Mouse (Mus musculus) T-cell, adult 2 months (primary cell): ENCODE measurements around the gene Cds1.

ENCODE experiments used
- DNase-seq: peaks from one replicate; pipeline ENCODE4 v3.0.0; 2022; ENCODE audit warnings: low spot score

The Cds1 gene

GRCm38 (mm10) chr5:101764554-101765347 is at the start of gene Cds1:
TSS of gene Cds1 (plus strand) at chr5:101765130.
- no peak for DNase-seq

GRCm38 (mm10) chr5:101724216-101724615 is 40.7 kb upstream of the Cds1 start:
- no peak for DNase-seq

DNA sequence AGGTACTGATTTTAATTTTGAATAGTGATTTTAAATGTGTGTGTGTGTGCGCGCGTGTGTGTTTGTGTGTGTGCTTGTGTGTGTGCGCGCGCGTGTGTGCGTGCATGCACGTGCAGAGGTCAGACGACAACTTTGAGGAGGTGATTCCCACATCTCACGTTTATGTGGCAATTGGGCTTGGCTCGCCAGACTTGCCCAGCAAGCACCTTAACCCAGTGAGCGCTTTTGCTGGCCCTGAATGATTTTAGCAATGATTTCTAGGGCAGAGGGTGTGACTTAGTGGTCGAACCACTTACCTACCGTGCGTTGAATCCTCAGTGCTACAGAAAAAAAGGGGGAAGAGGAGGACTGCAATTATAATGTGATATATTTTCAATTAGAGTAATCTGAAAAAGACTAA is 40.2 kb upstream of the Cds1 start:
- DNase-seq, result no peak

- DNase-seq, result no peak
Observed at GRCm38 (mm10) chr5:101725703-101726102, 39.2 kb upstream of the Cds1 start.

- DNase-seq, result no peak
Observed at GRCm38 (mm10) chr5:101726371-101726770, 38.6 kb upstream of the Cds1 start.

DNA sequence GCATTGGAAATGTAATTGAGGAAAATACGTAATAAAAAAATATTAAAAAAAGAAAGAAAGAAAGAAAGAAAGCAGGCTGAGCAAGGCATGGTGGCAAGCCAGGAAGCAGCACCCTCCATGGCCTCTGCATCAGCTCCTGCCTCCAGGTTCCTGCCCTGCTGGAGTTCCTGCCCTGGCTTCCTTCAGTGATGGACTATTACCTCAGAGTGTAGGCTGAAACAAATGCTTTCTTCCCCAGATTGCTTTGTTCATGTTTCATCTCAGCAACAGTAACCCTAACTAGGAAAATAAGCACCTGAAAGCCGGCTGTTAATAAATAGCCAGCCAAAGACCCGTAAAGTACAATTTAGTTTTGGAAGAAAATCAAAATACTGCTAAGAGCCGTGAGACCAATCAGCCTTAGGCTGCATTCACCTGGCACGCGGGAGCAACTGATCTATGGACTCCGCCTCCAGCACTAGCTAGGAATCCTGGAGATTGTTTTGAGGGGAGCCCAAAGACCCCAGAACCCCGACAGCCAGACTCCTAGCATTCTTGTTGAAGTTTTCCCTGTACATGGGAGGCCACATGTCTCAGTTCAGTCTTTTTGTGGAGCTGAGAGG is 36.5 kb upstream of the Cds1 start:
- DNase-seq, result no peak

GRCm38 (mm10) chr5:101737341-101737740 is 27.6 kb upstream of the Cds1 start:
- DNase-seq, result no peak

- DNase-seq, result no peak
Observed at GRCm38 (mm10) chr5:101740471-101741223, 24.3 kb upstream of the Cds1 start.

DNA sequence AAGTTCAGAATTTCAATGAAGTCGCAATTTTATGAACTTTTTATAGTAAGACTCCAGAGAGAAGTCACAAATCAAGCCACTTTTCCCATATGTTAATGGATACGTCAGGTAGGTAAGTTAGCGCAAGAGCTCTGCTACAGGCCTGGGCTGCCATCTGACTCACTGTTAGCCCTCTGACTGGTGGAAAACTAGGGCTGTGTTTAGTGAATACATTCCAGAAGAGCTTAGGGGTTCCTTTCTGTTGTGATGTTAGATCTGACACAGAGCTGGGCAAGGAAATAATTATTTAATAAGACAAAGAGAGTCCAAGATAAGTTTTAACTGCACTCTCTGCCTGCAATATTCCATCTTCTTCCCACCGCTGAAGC is 23.7 kb upstream of the Cds1 start:
- no peak for DNase-seq

GRCm38 (mm10) chr5:101742014-101742413 is 22.9 kb upstream of the Cds1 start:
- no peak for DNase-seq

DNA sequence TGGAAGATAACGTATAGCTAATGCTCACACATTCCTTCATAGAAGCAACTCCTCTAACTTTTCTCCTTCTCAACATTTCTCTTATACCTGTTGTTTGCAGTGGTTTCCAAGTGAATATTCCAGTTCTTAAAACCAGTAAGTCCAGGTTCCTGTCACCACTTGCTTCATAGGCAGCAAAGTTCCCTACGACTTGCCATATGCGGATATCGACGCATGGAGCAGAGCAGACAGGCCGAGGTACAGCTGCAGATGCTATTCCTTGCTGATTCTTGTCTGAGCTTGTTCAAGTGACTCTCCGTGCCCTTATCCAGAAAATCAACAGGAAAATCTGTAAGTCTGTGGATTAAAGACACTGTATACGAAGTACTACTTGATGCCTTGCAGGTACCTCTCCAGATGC is 22.5 kb upstream of the Cds1 start:
- DNase-seq, result no peak

- no peak for DNase-seq
Observed at GRCm38 (mm10) chr5:101744886-101745285, 20.0 kb upstream of the Cds1 start.

DNA sequence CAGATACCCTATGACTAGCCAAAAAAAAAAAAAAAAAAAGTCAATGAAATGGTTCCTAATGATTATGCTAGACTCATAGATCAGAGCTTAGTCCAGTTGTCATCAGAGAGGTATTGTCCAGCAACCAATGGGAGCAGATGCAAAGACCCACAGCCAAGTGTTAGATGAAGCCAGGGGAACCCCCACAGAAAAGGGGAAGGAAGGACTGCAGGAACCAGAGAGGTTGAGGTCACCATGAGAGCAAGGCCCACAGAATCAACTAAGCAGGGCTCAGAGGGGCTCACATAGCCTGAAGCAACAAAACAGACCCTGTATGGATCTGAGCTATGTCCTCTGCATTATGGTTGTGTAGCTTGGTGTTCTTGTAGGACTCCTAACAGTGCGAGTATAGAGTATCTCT is 11.2 kb upstream of the Cds1 start:
- DNase-seq, result no peak

GRCm38 (mm10) chr5:101757669-101758068 is 7.3 kb upstream of the Cds1 start:
- DNase-seq, result no peak

DNA sequence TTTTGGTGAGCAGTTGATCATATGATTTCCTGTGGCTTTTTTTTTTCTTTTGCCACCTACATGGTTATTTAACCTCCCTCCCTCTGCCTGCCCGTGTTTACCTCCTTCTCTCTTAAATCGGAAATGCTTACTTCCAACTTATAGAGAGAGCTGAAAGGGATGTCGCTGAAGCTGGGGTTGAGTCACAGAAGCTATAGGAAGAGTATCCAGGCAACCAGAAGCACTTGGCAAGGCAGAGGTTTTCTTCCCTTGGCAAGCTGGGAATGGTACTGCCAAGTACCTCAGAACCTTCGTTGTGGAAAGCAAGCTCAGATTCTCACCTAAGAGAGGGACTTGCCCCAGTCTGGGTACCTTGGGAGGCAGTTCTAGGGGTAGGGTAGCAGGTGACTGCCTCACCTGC is 3.2 kb upstream of the Cds1 start:
- no peak for DNase-seq

DNA sequence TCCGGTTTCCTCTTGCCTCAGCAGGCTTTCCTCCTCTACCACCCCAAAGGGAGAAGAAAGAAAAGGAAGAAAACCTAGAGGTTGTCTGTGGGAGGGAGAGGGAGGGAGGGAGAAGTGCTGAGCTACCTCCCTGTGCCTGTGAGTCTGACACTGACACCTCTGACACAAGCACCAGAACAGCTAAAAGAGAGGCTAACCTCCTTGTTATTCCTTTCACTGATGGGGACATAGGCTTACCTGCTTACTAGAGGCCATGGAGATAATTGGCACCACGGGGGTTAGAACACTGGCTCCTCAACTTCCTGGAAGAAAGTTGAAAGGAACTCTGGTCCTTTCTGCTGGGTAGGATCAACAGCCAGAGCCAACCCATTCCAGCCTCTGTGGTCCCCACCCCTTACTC is 1.4 kb upstream of the Cds1 start:
- DNase-seq, result no peak

- DNase-seq, result no peak
Observed at GRCm38 (mm10) chr5:101765390-101765901, 516 bp downstream of the Cds1 start.

DNA sequence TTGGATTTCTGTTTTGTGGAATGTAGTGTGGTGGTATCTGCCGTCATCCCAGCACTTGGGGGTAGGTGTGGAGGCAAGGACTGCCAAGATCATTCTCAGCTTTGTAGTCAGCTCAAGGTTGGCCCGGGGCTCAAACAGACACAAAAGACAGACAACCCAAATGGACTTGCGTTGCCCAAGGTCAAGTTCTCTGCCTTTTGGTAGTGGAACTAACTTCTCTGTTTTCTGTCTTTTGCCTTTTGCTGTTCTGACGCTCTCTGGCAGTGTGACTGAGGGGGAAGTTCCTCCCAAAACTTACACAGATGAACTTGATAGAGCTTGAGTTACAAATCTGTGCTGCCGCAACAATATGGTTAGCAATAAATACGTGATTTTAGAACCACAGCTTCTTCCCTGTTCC is 1.3 kb downstream of the Cds1 start:
- no peak for DNase-seq

DNA sequence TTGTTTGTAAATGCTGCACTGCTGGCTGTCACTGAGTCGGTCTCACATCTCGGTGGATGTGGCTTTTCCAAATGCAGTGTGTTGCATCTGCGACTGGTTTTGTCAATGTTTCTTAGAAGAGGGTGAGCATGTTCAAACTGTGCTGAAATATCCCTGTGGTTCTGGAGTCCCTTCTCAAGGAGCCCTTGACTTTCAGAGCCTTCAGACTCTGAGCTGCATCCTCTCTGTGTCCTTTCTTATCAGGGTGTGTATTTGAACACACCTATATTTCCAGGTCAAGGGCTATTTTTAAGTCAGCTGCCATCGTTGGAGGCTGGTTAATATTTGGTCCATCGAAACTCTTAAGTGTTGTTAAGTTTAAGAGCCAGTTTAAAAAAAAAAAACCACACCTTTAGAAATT is 2.2 kb downstream of the Cds1 start:
- no peak for DNase-seq

GRCm38 (mm10) chr5:101767486-101767885 is 2.6 kb downstream of the Cds1 start:
- DNase-seq, result no peak

GRCm38 (mm10) chr5:101768558-101768957 is 3.6 kb downstream of the Cds1 start:
- no peak for DNase-seq

DNA sequence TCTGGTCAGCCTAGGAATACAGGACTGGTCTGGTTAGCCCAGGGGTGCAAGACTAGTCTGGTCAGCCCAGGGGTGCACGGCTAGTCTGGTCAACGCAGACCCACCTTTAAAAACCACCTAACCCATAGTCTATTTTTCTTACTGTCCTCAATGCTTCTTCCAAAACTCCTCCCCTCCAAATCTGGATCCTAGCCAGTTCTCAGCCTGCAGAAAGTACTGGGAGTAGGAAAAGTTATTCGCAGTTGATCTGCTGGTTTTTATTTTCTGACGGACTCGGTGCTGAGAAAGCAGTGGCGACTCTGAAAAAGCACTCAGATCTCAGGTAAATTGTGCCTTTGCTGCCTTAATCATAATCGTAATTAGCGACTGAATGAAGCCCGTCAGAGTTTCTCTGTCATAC is 7.7 kb downstream of the Cds1 start:
- no peak for DNase-seq

- no peak for DNase-seq
Observed at GRCm38 (mm10) chr5:101775262-101775661, 10.3 kb downstream of the Cds1 start.
